Mouse (Mus musculus) CH12.LX (cell line): Measurements from ENCODE around the gene Hormad1. TPM values are rescaled to one million over a fixed set of nuclear protein-coding genes. Genes with fewer than 3 reads are reported as not detected.

Experiments
- DNase-seq: peaks from one replicate; pipeline ENCODE4 v3.0.0-alpha.2; 2013; ENCODE audit errors: extremely low read depth
- H3K27ac ChIP-seq: 2 replicates; pipeline ENCODE4 v1.5.1; 2012; ENCODE audit warnings: low read depth, mild to moderate bottlenecking, control low read depth, moderate library complexity; ENCODE audit not compliant: insufficient read depth
- H3K27me3 ChIP-seq: replicated peaks from 2 replicates; pipeline ENCODE3; 2012; ENCODE audit warnings: inconsistent platforms
- H3K36me3 ChIP-seq, 2 experiments: replicated peaks in 1 of 2; 2 replicates each; pipeline versions ENCODE3 to v1.6.1; 2012; ENCODE audit warnings: inconsistent platforms in 1 of 2, low read length in 1 of 2, mild to moderate bottlenecking in 1 of 2, mixed read lengths in 1 of 2, moderate library complexity in 1 of 2; ENCODE audit not compliant: control insufficient read depth in 1 of 2, insufficient read depth in 1 of 2
- H3K4me1 ChIP-seq, 2 experiments: 2 replicates each; pipeline ENCODE4 v1.6.1; 2012; ENCODE audit warnings: inconsistent platforms in 1 of 2, moderate library complexity in 1 of 2; ENCODE audit not compliant: insufficient read depth in 2 of 2, control insufficient read depth in 1 of 2
- H3K4me2 ChIP-seq: 2 replicates; pipeline ENCODE4 v1.6.1; 2012; ENCODE audit warnings: low read depth, mild to moderate bottlenecking, control low read depth; ENCODE audit not compliant: poor library complexity, insufficient read depth, severe bottlenecking
- H3K4me3 ChIP-seq, 3 experiments: fragments of 150-350 bp in 1 of 3; sonication (generic) in 1 of 3; replicated peaks in 1 of 3; 2 replicates each; pipeline versions ENCODE3 to v1.5.1; 2011 to 2012; ENCODE audit warnings: low read depth in 2 of 3, low read length in 2 of 3, mild to moderate bottlenecking in 2 of 3, moderate library complexity in 2 of 3, control low read depth in 1 of 3, improper control_type of control experiment in 1 of 3, inconsistent platforms in 1 of 3, mixed read lengths in 1 of 3; ENCODE audit not compliant: poor library complexity in 1 of 3
- H3K79me2 ChIP-seq: replicated peaks from 2 replicates; pipeline ENCODE4 v1.6.1; 2012; ENCODE audit warnings: mild to moderate bottlenecking, moderate library complexity; ENCODE audit not compliant: control insufficient read depth, poor library complexity, insufficient read depth, severe bottlenecking; ENCODE audit errors: extremely low read depth
- H3K9ac ChIP-seq: 2 replicates; pipeline ENCODE4 v1.6.1; 2012; ENCODE audit warnings: low read depth, mild to moderate bottlenecking, control low read depth, moderate library complexity; ENCODE audit not compliant: insufficient read depth
- H3K9me3 ChIP-seq: replicated peaks from 2 replicates; pipeline ENCODE3; 2012; ENCODE audit warnings: low read length, inconsistent platforms, mixed read lengths
- CHD1 ChIP-seq: IDR thresholded peaks from 2 replicates; pipeline ENCODE4 v1.6.1; 2012; ENCODE audit warnings: low read depth, low read length, improper control_type of control experiment, inconsistent platforms
- CTCF ChIP-seq, 2 experiments: IDR thresholded peaks in 1 of 2; conservative IDR thresholded peaks in 1 of 2; 2 replicates each; pipeline ENCODE4 v1.5.1; 2011 to 2012; ENCODE audit warnings: low read depth in 2 of 2, low read length in 2 of 2, improper control_type of control experiment in 1 of 2, inconsistent platforms in 1 of 2, mild to moderate bottlenecking in 1 of 2, moderate library complexity in 1 of 2
- E2F4 ChIP-seq: IDR thresholded peaks from 2 replicates; pipeline ENCODE4 v1.6.1; 2011; ENCODE audit warnings: low read depth, low read length, improper control_type of control experiment; ENCODE audit not compliant: insufficient replicate concordance
- ELF1 ChIP-seq: IDR thresholded peaks from 2 replicates; pipeline ENCODE4 v1.6.1; 2014; ENCODE audit warnings: low read depth, mild to moderate bottlenecking, inconsistent platforms, low read length, improper control_type of control experiment
- GABPA ChIP-seq: IDR thresholded peaks from 2 replicates; pipeline ENCODE4 v1.6.1; 2012; ENCODE audit warnings: low read depth, low read length, improper control_type of control experiment, inconsistent platforms; ENCODE audit not compliant: insufficient replicate concordance
- HCFC1 ChIP-seq: IDR thresholded peaks from 2 replicates; pipeline ENCODE4 v1.6.1; 2012; ENCODE audit warnings: low read depth, mild to moderate bottlenecking, inconsistent platforms, low read length, improper control_type of control experiment
- KAT2A ChIP-seq: IDR thresholded peaks from 2 replicates; pipeline ENCODE4 v1.6.1; 2012; ENCODE audit warnings: low read length, improper control_type of control experiment, inconsistent platforms; ENCODE audit not compliant: insufficient replicate concordance
- MAX ChIP-seq: IDR thresholded peaks from 2 replicates; pipeline ENCODE4 v1.6.1; 2011; ENCODE audit warnings: low read length, improper control_type of control experiment
- MAZ ChIP-seq: IDR thresholded peaks from 2 replicates; pipeline ENCODE4 v1.6.1; 2012; ENCODE audit warnings: low read depth, mild to moderate bottlenecking, inconsistent platforms, low read length, improper control_type of control experiment, moderate library complexity
- MEF2A ChIP-seq: IDR thresholded peaks from 2 replicates; pipeline ENCODE4 v1.6.1; 2014; ENCODE audit warnings: low read depth, mild to moderate bottlenecking, inconsistent platforms, low read length, improper control_type of control experiment, borderline replicate concordance
- MXI1 ChIP-seq: IDR thresholded peaks from 2 replicates; pipeline ENCODE4 v1.6.1; 2011; ENCODE audit warnings: mild to moderate bottlenecking, low read depth, low read length, improper control_type of control experiment
- MYC ChIP-seq: IDR thresholded peaks from 2 replicates; pipeline ENCODE4 v1.6.1; 2011; ENCODE audit warnings: low read depth, mild to moderate bottlenecking, improper control_type of control experiment, low read length
- NELFE ChIP-seq: IDR thresholded peaks from 2 replicates; pipeline ENCODE4 v1.6.1; 2011; ENCODE audit warnings: low read depth, low read length, improper control_type of control experiment
- NRF1 ChIP-seq: IDR thresholded peaks from 2 replicates; pipeline ENCODE4 v1.6.1; 2014; ENCODE audit warnings: low read depth, mild to moderate bottlenecking, inconsistent platforms, low read length, improper control_type of control experiment, moderate library complexity
- RAD21 ChIP-seq: IDR thresholded peaks from 2 replicates; pipeline ENCODE4 v1.6.1; 2011; ENCODE audit warnings: low read depth, mild to moderate bottlenecking, low read length, improper control_type of control experiment, moderate library complexity
- SIN3A ChIP-seq: IDR thresholded peaks from 2 replicates; pipeline ENCODE4 v1.6.1; 2012; ENCODE audit warnings: low read length, improper control_type of control experiment, inconsistent platforms
- SMC3 ChIP-seq: IDR thresholded peaks from 2 replicates; pipeline ENCODE4 v1.6.1; 2011; ENCODE audit warnings: low read depth, low read length, improper control_type of control experiment
- TBP ChIP-seq: conservative IDR thresholded peaks from 2 replicates; pipeline ENCODE4 v1.6.1; 2011; ENCODE audit warnings: low read depth, low read length, improper control_type of control experiment
- TCF12 ChIP-seq: IDR thresholded peaks from 2 replicates; pipeline ENCODE4 v1.6.1; 2014; ENCODE audit warnings: low read depth, mild to moderate bottlenecking, inconsistent platforms, low read length, improper control_type of control experiment
- USF1 ChIP-seq: IDR thresholded peaks from 2 replicates; pipeline ENCODE4 v1.6.1; 2014; ENCODE audit warnings: low read depth, mild to moderate bottlenecking, inconsistent platforms, low read length, improper control_type of control experiment
- USF2 ChIP-seq: conservative IDR thresholded peaks from 2 replicates; pipeline ENCODE4 v1.6.1; 2011; ENCODE audit warnings: low read depth, low read length, improper control_type of control experiment
- ZC3H11A ChIP-seq: IDR thresholded peaks from 2 replicates; pipeline ENCODE4 v1.6.1; 2012; ENCODE audit warnings: low read depth, mild to moderate bottlenecking, inconsistent platforms, low read length, improper control_type of control experiment
- ZKSCAN1 ChIP-seq: IDR thresholded peaks from 2 replicates; pipeline ENCODE4 v1.6.1; 2012; ENCODE audit warnings: low read depth, inconsistent platforms, low read length, improper control_type of control experiment, borderline replicate concordance
- ZMIZ1 ChIP-seq: IDR thresholded peaks from 2 replicates; pipeline ENCODE4 v1.6.1; 2012; ENCODE audit warnings: low read depth, mild to moderate bottlenecking, inconsistent platforms, low read length, improper control_type of control experiment
- ZNF384 ChIP-seq: IDR thresholded peaks from 2 replicates; pipeline ENCODE4 v1.6.1; 2012; ENCODE audit warnings: low read depth, low read length, improper control_type of control experiment, inconsistent platforms
- dilution Hi-C: fragments of 300-500 bp; cut with MboI; formaldehyde crosslinking; loops from 2 replicates; pipeline ENCODE4 v1.14.3; 2020; ENCODE audit warnings: low sequenced_read_pairs; ENCODE audit not compliant: extremely low pct_unique_long_range_greater_than_20kb, extremely low pct_ligation_motif_present
- in situ Hi-C: fragments of 300-500 bp; cut with MboI; formaldehyde crosslinking; loops from 3 replicates; pipeline ENCODE4 v1.14.3; 2019; ENCODE audit warnings: low sequenced_read_pairs, low pct_ligation_motif_present, low pct_unique_long_range_greater_than_20kb, mixed read lengths
- polyA plus RNA-seq: library from polyadenylated mRNA; unstranded; fragments of >175 nt; gene quantifications from 2 replicates; pipeline ENCODE4 v1.2.1, GENCODE M21; 2012; ENCODE audit warnings: low read depth; ENCODE audit not compliant: insufficient read length
- total RNA-seq, 2 experiments: library from RNA; depleted of rRNA; stranded (reverse); fragments of 300-350 nt in 1 of 2; fragments of >200 nt in 1 of 2; gene quantifications; 2 replicates each; pipeline ENCODE4 v1.2.3; 2012 to 2014

Hormad1 gene
- total and polyA plus RNA-seq, 3 experiments = not detected

DNA sequence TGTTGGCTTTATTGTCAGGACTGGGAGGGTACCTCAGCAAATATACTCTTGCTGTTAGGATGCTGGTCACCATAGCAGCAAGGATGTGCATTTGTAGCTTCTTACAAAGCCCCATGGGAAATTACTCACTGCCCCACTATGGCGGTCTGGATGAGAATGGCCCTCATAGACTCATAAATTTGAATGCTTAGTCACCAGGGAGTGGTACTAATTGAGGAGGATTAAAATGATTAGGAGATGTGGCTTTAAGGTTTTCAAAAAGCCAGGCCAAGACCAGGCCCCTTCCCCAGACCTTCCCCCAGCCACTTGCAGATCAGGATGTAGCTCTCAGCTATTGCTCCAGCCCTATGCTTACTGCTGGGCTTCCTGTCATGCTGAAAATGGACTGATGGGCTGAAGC, 9.3 kb upstream of the Hormad1 start:
- dilution Hi-C loops = no loop called here
- TF ChIP-seq HCFC1 (no peak), ZNF384 (no peak), CHD1 (no peak), TBP (no peak), GABPA (no peak), SMC3 (no peak), ZKSCAN1 (no peak), USF1 (no peak), SIN3A (no peak), ZMIZ1 (no peak), ZC3H11A (no peak), MXI1 (no peak), NRF1 (no peak), MEF2A (no peak), RAD21 (no peak), ELF1 (no peak)

DNA sequence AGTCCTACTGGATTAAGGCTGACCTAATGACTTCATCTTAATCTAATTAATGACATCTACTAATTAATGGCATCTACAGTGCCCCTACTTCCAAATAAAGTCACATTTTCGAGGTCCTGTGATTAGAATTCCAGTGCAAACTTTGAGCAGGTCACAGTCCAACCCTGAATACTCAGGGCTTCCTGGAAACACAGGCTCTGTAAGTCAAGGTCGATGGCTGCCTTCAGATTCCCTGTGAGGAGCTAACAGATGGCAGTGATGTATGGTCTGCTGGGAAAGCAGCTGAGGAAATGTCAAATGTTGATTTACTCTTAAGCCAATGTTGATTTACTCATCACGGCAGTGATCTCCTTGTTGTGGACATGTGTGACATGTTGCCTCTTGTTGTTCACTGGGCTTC, 5.5 kb upstream of the Hormad1 start:
- peaks cover 32 to 67% of the 10 kb centered on the region in 2 experiments for H3K36me3 ChIP-seq
- no peak overlapping the region for H3K27ac ChIP-seq

More for the DNA sequence above, 9.3 kb upstream of the Hormad1 start:
- H3K36me3 ChIP-seq = peaks cover 56 to 92% of the 10 kb centered on the region in 2 experiments
- H3K4me2 ChIP-seq = no peak overlapping the region
- H3K79me2 ChIP-seq = no peaks in the 10 kb centered on the region
- no peak for DNase-seq
- H3K27ac ChIP-seq = no peak overlapping the region
- no peak overlapping the region for H3K4me3 ChIP-seq
- H3K9me3 ChIP-seq = no peaks in the 10 kb centered on the region
- in situ Hi-C loops = no loop called here
- no peaks in the 10 kb centered on the region for H3K4me1 ChIP-seq
- H3K27me3 ChIP-seq = no peaks in the 10 kb centered on the region
- no peak overlapping the region for H3K9ac ChIP-seq

More for the DNA sequence above, 5.5 kb upstream of the Hormad1 start:
- H3K9ac ChIP-seq = no peak overlapping the region
- H3K79me2 ChIP-seq = no peaks in the 10 kb centered on the region
- dilution Hi-C loops = no loop called here
- H3K4me3 ChIP-seq = no peak overlapping the region
- no peak overlapping the region for H3K4me2 ChIP-seq
- in situ Hi-C loops = no loop called here
- no peaks in the 10 kb centered on the region for H3K27me3 ChIP-seq
- H3K4me1 ChIP-seq = no peaks in the 10 kb centered on the region
- H3K9me3 ChIP-seq = no peaks in the 10 kb centered on the region
- DNase-seq = no peak
- TF ChIP-seq HCFC1 = no peak
- TF ChIP-seq NRF1 = no peak
- TF ChIP-seq CTCF (conservative IDR thresholded peaks at IDR 0.05 in 1 of 2, IDR thresholded peaks at IDR 0.05 in 1 of 2; ENCODE audit: low read depth in 2 of 2, low read length in 2 of 2) = no peak
- no peak for TF ChIP-seq MAX
- TF ChIP-seq NELFE = no peak
- no peak for TF ChIP-seq USF2
- no peak for TF ChIP-seq MYC
- no peak for TF ChIP-seq MAZ
- TF ChIP-seq KAT2A = no peak
- no peak for TF ChIP-seq TCF12
- no peak for TF ChIP-seq E2F4
